Mouse (Mus musculus): ENCODE results near the gene Ptdss2.

DNA sequence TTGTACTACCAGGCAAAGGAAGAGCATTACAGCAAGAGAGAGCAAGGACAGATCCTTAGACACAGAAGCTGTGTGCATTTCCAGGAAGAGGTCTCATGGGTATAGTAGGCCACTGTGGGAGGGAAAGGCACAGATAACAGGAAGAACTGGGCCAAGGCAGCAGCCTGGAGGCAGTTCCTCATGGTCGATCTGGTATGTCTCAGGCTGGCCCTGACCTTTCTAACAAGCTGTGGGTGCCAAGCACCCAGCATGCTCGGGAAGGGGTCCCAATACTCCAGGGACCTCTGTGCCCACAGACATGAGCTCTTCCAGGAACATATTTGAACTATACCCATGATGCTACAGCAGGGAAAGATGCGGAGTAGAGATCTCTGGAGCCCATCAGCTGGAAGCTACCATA lies 82.4 kb downstream of the Ptdss2 start:
- TF ChIP-seq CTCF (IDR thresholded peaks at IDR 0.05; ENCODE audit: borderline replicate concordance, insufficient read depth, low read length) (no peak), POLR2A (IDR thresholded peaks at IDR 0.05; ENCODE audit: low read depth, low read length) (no peak)
